Mouse (Mus musculus) erythroblast, embryonic 14.5 days (primary cell): ENCODE results near the gene Yif1b. TPM values are rescaled to one million over a fixed set of nuclear protein-coding genes. Genes with fewer than 3 reads are reported as not detected.

Source experiments
- H3K27me3 ChIP-seq: 2 replicates; pipeline ENCODE4 v1.6.1; 2012; ENCODE audit warnings: inconsistent platforms; ENCODE audit not compliant: control insufficient read depth
- H3K36me3 ChIP-seq: 2 replicates; pipeline ENCODE4 v1.6.1; 2012; ENCODE audit warnings: mild to moderate bottlenecking, inconsistent platforms; ENCODE audit not compliant: control insufficient read depth
- H3K4me1 ChIP-seq: 2 replicates; pipeline ENCODE4 v1.6.1; 2012; ENCODE audit warnings: inconsistent platforms; ENCODE audit not compliant: control insufficient read depth
- H3K4me3 ChIP-seq: replicated peaks from 2 replicates; pipeline ENCODE3; 2012; ENCODE audit warnings: moderate library complexity, mild to moderate bottlenecking, inconsistent platforms
- H3K9me3 ChIP-seq: 2 replicates; pipeline ENCODE4 v1.6.1; 2012; ENCODE audit warnings: low read length, inconsistent platforms, mixed read lengths; ENCODE audit not compliant: control insufficient read depth
- GATA1 ChIP-seq: IDR thresholded peaks from 2 replicates; pipeline ENCODE4 v1.6.1; 2012; ENCODE audit warnings: low read length, inconsistent platforms, mixed read lengths
- TAL1 ChIP-seq: IDR thresholded peaks from 3 replicates; pipeline ENCODE4 v1.6.1; 2012; ENCODE audit warnings: low read length, inconsistent platforms, mixed read lengths
- polyA plus RNA-seq: library from polyadenylated mRNA; stranded (reverse); fragments of >175 nt; gene quantifications from 2 replicates; pipeline ENCODE4 v1.2.3, GENCODE M21; 2012

Gene Yif1b
- polyA plus RNA-seq, 1 experiment = 6.4 TPM

- H3K27me3 ChIP-seq = peaks cover 12% of the 10 kb centered on the region
- peaks cover 7% of the 10 kb centered on the region for H3K9me3 ChIP-seq
- peaks cover 26% of the 10 kb centered on the region for H3K4me1 ChIP-seq
- H3K36me3 ChIP-seq = no peaks in the 10 kb centered on the region
- H3K4me3 ChIP-seq = no peak overlapping the region
- no peak for TF ChIP-seq TAL1
- no peak for TF ChIP-seq GATA1
Measured at GRCm38 (mm10) chr7:29214236-29214635, 23.9 kb upstream of the Yif1b start.

GRCm38 (mm10) chr7:29214846-29215245 is 23.3 kb upstream of the Yif1b start:
- TF ChIP-seq GATA1 (no peak), TAL1 (no peak)
- Histone ChIP-seq H3K9me3 (peaks cover 13% of the 10 kb centered on the region), H3K4me1 (peaks cover 26% of the 10 kb centered on the region), H3K36me3 (no peaks in the 10 kb centered on the region), H3K4me3 (no peak overlapping the region), H3K27me3 (peaks cover 12% of the 10 kb centered on the region)

- TF ChIP-seq GATA1 (no peak), TAL1 (no peak)
- no peak overlapping the region for H3K4me3 ChIP-seq
- peaks cover 8% of the 10 kb centered on the region for H3K27me3 ChIP-seq
- no peaks in the 10 kb centered on the region for H3K4me1 ChIP-seq
- H3K36me3 ChIP-seq = no peaks in the 10 kb centered on the region
- peaks cover 6% of the 10 kb centered on the region for H3K9me3 ChIP-seq
Measured at GRCm38 (mm10) chr7:29224756-29225394, 13.3 kb upstream of the Yif1b start.

GRCm38 (mm10) chr7:29225520-29225919 is 12.6 kb upstream of the Yif1b start:
- no peak overlapping the region for H3K4me3 ChIP-seq
- peaks cover 2% of the 10 kb centered on the region; the same call in 1 of the 2 replicates for H3K9me3 ChIP-seq
- H3K36me3 ChIP-seq = no peaks in the 10 kb centered on the region
- peaks cover 13% of the 10 kb centered on the region for H3K27me3 ChIP-seq
- no peaks in the 10 kb centered on the region for H3K4me1 ChIP-seq
- no peak for TF ChIP-seq TAL1

GRCm38 (mm10) chr7:29228202-29228601 is 9.9 kb upstream of the Yif1b start:
- Histone ChIP-seq H3K27me3 (peaks cover 40% of the 10 kb centered on the region), H3K4me1 (peaks cover 6% of the 10 kb centered on the region)

GRCm38 (mm10) chr7:29230560-29230959 is 7.6 kb upstream of the Yif1b start:
- H3K4me3 ChIP-seq = no peak overlapping the region
- peaks cover 51% of the 10 kb centered on the region for H3K27me3 ChIP-seq
- TF ChIP-seq GATA1 (no peak), TAL1 (no peak)
- H3K4me1 ChIP-seq = peaks cover 6% of the 10 kb centered on the region
- no peaks in the 10 kb centered on the region for H3K9me3 ChIP-seq
- H3K36me3 ChIP-seq = no peaks in the 10 kb centered on the region

More at GRCm38 (mm10) chr7:29228202-29228601, 9.9 kb upstream of the Yif1b start:
- Histone ChIP-seq H3K9me3 (no peaks in the 10 kb centered on the region), H3K36me3 (no peaks in the 10 kb centered on the region), H3K4me3 (no peak overlapping the region)
- TF ChIP-seq TAL1 = no peak
- no peak for TF ChIP-seq GATA1

- Histone ChIP-seq H3K4me1 (peaks cover 6% of the 10 kb centered on the region), H3K27me3 (peaks cover 51% of the 10 kb centered on the region), H3K9me3 (no peaks in the 10 kb centered on the region), H3K4me3 (no peak overlapping the region), H3K36me3 (no peaks in the 10 kb centered on the region)
- no peak for TF ChIP-seq TAL1
- no peak for TF ChIP-seq GATA1
Measured at GRCm38 (mm10) chr7:29231517-29231916, 6.6 kb upstream of the Yif1b start.

- peaks cover 51% of the 10 kb centered on the region for H3K27me3 ChIP-seq
- peak within 1 kb of the TSS; percentile 39 for H3K4me3 ChIP-seq
- no peak for TF ChIP-seq TAL1
- no peak for TF ChIP-seq GATA1
- no peaks in the 10 kb centered on the region for H3K36me3 ChIP-seq
- H3K9me3 ChIP-seq = no peaks in the 10 kb centered on the region
- peaks cover 7% of the 10 kb centered on the region for H3K4me1 ChIP-seq
Measured at GRCm38 (mm10) chr7:29232247-29233013, 5.7 kb upstream of the Yif1b start, which contains the start of gene Kcnk6. Gene Kcnk6 (minus strand): TSS chr7:29232515.

- peaks cover 51% of the 10 kb centered on the region for H3K27me3 ChIP-seq
- TF ChIP-seq TAL1 = no peak
- TF ChIP-seq GATA1 = no peak
- no peak overlapping the region for H3K4me3 ChIP-seq
- no peaks in the 10 kb centered on the region for H3K36me3 ChIP-seq
- H3K4me1 ChIP-seq = peaks cover 20% of the 10 kb centered on the region
- no peaks in the 10 kb centered on the region for H3K9me3 ChIP-seq
Measured at GRCm38 (mm10) chr7:29233745-29234144, 4.4 kb upstream of the Yif1b start.
